Mouse (Mus musculus) brain, embryonic 14.5 days (tissue): ENCODE results near the gene Ephb1. TPM values are rescaled to one million over a fixed set of nuclear protein-coding genes. Genes with fewer than 3 reads are reported as not detected.

Experiments
- DNase-seq: peaks from one replicate; pipeline ENCODE4 v3.0.0-alpha.2; 2011; ENCODE audit warnings: low read depth
- CTCF ChIP-seq: fragments of 200-500 bp; IDR thresholded peaks from 2 replicates; pipeline ENCODE4 v1.5.1; 2012; ENCODE audit warnings: inconsistent platforms, mild to moderate bottlenecking, moderate library complexity, borderline replicate concordance; ENCODE audit not compliant: insufficient read depth, insufficient read length; ENCODE audit errors: extremely low read depth
- POLR2A ChIP-seq: fragments of 200-500 bp; IDR thresholded peaks from 2 replicates; pipeline ENCODE4 v1.6.1; 2012; ENCODE audit warnings: mild to moderate bottlenecking, inconsistent platforms, borderline replicate concordance; ENCODE audit not compliant: poor library complexity, insufficient read depth, insufficient read length, severe bottlenecking; ENCODE audit errors: extremely low read depth
- polyA plus RNA-seq: library from polyadenylated mRNA; depleted of rRNA; stranded (reverse); fragments of >200 nt; gene quantifications from 2 replicates; pipeline ENCODE4 v1.2.3, GENCODE M21; 2012

The Ephb1 gene
- polyA plus RNA-seq, 1 experiment, result 85.2 TPM

- DNase-seq, result no peak
- TF ChIP-seq POLR2A, result no peak
- peak; percentile 29; the same call in 1 of the 2 replicates for TF ChIP-seq CTCF
These were observed 14.6 kb upstream of the Ephb1 start for GRCm38 (mm10) chr9:102369141-102369540.

GRCm38 (mm10) chr9:102367796-102368195 is 13.3 kb upstream of the Ephb1 start:
- TF ChIP-seq POLR2A, result no peak
- TF ChIP-seq CTCF, result no peak
- no peak for DNase-seq

GRCm38 (mm10) chr9:102365536-102365935 is 11.0 kb upstream of the Ephb1 start:
- no peak for DNase-seq

GRCm38 (mm10) chr9:102359311-102359710 is 4.8 kb upstream of the Ephb1 start:
- no peak for TF ChIP-seq POLR2A
- no peak for TF ChIP-seq CTCF
- no peak for DNase-seq

More at GRCm38 (mm10) chr9:102365536-102365935, 11.0 kb upstream of the Ephb1 start:
- TF ChIP-seq CTCF (no peak), POLR2A (no peak)

GRCm38 (mm10) chr9:102358711-102359110 is 4.2 kb upstream of the Ephb1 start:
- DNase-seq, result no peak
- TF ChIP-seq CTCF, result no peak
- TF ChIP-seq POLR2A, result no peak

- no peak for DNase-seq
- TF ChIP-seq CTCF, result no peak
- TF ChIP-seq POLR2A, result no peak
These were observed 3.5 kb upstream of the Ephb1 start for GRCm38 (mm10) chr9:102358011-102358410.

GRCm38 (mm10) chr9:102356516-102356915 is 2.0 kb upstream of the Ephb1 start:
- no peak for DNase-seq
- no peak for TF ChIP-seq POLR2A
- no peak for TF ChIP-seq CTCF

- no peak for DNase-seq
- TF ChIP-seq POLR2A (no peak), CTCF (no peak)
These were observed 1.2 kb upstream of the Ephb1 start for GRCm38 (mm10) chr9:102355726-102356125.

GRCm38 (mm10) chr9:102353636-102354491 is 629 bp downstream of the Ephb1 start:
- TF ChIP-seq POLR2A (no peak), CTCF (no peak)
- peak; percentile 68 for DNase-seq

- DNase-seq, result no peak
- TF ChIP-seq CTCF (no peak), POLR2A (no peak)
These were observed 1.3 kb downstream of the Ephb1 start for GRCm38 (mm10) chr9:102353056-102353635.

- DNase-seq, result peak; percentile 63
- no peak for TF ChIP-seq CTCF
- no peak for TF ChIP-seq POLR2A
These were observed 2.1 kb downstream of the Ephb1 start for GRCm38 (mm10) chr9:102352186-102353055.
